Mouse (Mus musculus) T-helper 1 cell (primary cell): ENCODE results near the gene Srsy.
"Not testable (repeated sequence)": the region's sequence is repeated elsewhere in the genome, so short reads cannot be mapped to it uniquely, and the experiment has no call there.

Experiments
- in situ Hi-C: fragments of 300-600 bp; cut with MboI, MseI; formaldehyde crosslinking; loops from one replicate; pipeline ENCODE4 v1.15.1; 2025; ENCODE audit warnings: high pct_unique_total_duplicates

Srsy gene

GRCm38 (mm10) chrY:17937230-17937629 is at the start of gene Srsy:
Gene Srsy, minus strand, starts transcription at chrY:17937330.
- in situ Hi-C loops, result not testable (repeated sequence)
